Mouse (Mus musculus) C2C12 (cell line): ENCODE data around the gene Vwa3b.

Source experiments
- CTCF ChIP-seq: IDR thresholded peaks from one replicate; pipeline ENCODE4 v1.5.1; 2011; ENCODE audit not compliant: control insufficient read depth, insufficient read depth, insufficient read length
- FOSL1 ChIP-seq: IDR thresholded peaks from one replicate; pipeline ENCODE4 v1.8.0; 2011; ENCODE audit warnings: mild to moderate bottlenecking, low read length; ENCODE audit not compliant: poor library complexity, insufficient read depth, severe bottlenecking
- MAX ChIP-seq: IDR thresholded peaks from one replicate; pipeline ENCODE4 v1.6.1; 2011; ENCODE audit warnings: mild to moderate bottlenecking, control low read depth
- MYOD1 ChIP-seq: IDR thresholded peaks from one replicate; pipeline ENCODE4 v1.6.1; 2011; ENCODE audit warnings: low read depth; ENCODE audit not compliant: control insufficient read depth, insufficient read length
- MYOG ChIP-seq: IDR thresholded peaks from one replicate; pipeline ENCODE4 v1.6.1; 2011; ENCODE audit not compliant: control insufficient read depth, insufficient read length; ENCODE audit errors: extremely low read depth
- USF1 ChIP-seq: IDR thresholded peaks from one replicate; pipeline ENCODE4 v1.6.1; 2011; ENCODE audit warnings: low read depth, mild to moderate bottlenecking, control low read depth, moderate library complexity

DNA sequence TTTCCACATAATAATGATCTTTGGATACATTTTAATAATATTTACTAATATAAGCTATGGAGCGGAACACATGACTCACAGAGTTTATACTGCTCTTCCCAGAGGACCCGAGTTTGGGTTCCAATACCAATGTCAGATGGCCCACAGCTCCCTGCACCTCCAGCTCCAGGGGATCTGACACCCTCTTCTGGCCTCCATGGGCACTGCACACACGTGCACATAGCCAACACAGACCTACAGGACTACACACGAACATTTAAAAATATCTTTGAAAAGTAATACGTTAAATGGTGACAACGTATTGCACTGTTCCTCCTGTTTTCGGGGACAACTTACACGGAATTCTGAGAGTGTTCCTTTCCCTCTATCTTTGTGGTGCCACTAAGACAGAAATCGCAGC, 125.5 kb downstream of the Vwa3b start:
- no peak for TF ChIP-seq MAX
- TF ChIP-seq CTCF, result no peak
- TF ChIP-seq USF1, result no peak
- TF ChIP-seq MYOD1, result no peak
- no peak for TF ChIP-seq MYOG
- no peak for TF ChIP-seq FOSL1
